Mouse (Mus musculus) stomach, postnatal 0 days (tissue): ENCODE data around the gene Rap1gap2. TPM values are rescaled to one million over a fixed set of nuclear protein-coding genes. Genes with fewer than 3 reads are reported as not detected.
A peak's percentile ranks its signal among the peaks of the same experiment; 100 is the strongest.

Experiments used
- ATAC-seq: fragments of 200-750 bp; cut with Nextera tagmentation; 2 replicates; pipeline ENCODE4 v1.8.0; 2017; ENCODE audit not compliant: low FRiP score, low TSS enrichment
- DNase-seq: peaks from one replicate; pipeline ENCODE4 v3.0.0-alpha.2; 2016; ENCODE audit warnings: low spot score
- H3K27ac ChIP-seq: fragments of 300-500 bp; sonication (generic); replicated peaks from 2 replicates; pipeline ENCODE4 v1.5.1; 2014; ENCODE audit warnings: mild to moderate bottlenecking, control low read depth
- H3K27me3 ChIP-seq: fragments of 300-500 bp; sonication (generic); 2 replicates; pipeline ENCODE4 v1.6.1; 2014; ENCODE audit warnings: low read length; ENCODE audit not compliant: control insufficient read depth, insufficient read depth
- H3K36me3 ChIP-seq: fragments of 300-500 bp; sonication (generic); 2 replicates; pipeline ENCODE4 v1.6.1; 2014; ENCODE audit warnings: low read length, mixed read lengths; ENCODE audit not compliant: control insufficient read depth, insufficient read depth
- H3K4me1 ChIP-seq: fragments of 300-500 bp; sonication (generic); replicated peaks from 2 replicates; pipeline ENCODE4 v1.6.1; 2014; ENCODE audit warnings: antibody characterized with exemption; ENCODE audit not compliant: control insufficient read depth, insufficient read depth
- H3K4me2 ChIP-seq: fragments of 300-500 bp; sonication (generic); replicated peaks from 2 replicates; pipeline ENCODE4 v1.6.1; 2014; ENCODE audit warnings: low read depth, mild to moderate bottlenecking, control low read depth, moderate library complexity
- H3K4me3 ChIP-seq: fragments of 300-500 bp; sonication (generic); 2 replicates; pipeline ENCODE4 v1.5.1; 2014; ENCODE audit warnings: low read depth, low read length, control low read depth
- H3K9ac ChIP-seq: fragments of 300-500 bp; sonication (generic); 2 replicates; pipeline ENCODE4 v1.6.1; 2014; ENCODE audit warnings: mild to moderate bottlenecking, low read length, control low read depth, mixed read lengths
- H3K9me3 ChIP-seq: fragments of 300-500 bp; sonication (generic); 2 replicates; pipeline ENCODE4 v1.6.1; 2016; ENCODE audit warnings: low read length; ENCODE audit not compliant: control insufficient read depth
- CTCF ChIP-seq: IDR thresholded peaks from 2 replicates; pipeline ENCODE4 v1.5.1; 2016; ENCODE audit warnings: antibody characterized with exemption, low read depth, mild to moderate bottlenecking, moderate library complexity
- EP300 ChIP-seq: optimal IDR thresholded peaks from 2 replicates; pipeline ENCODE3; 2016; ENCODE audit warnings: antibody characterized with exemption
- WGBS: fragments of 180-500 bp; shearing (Covaris S2); extraction: QIAGEN DNeasy Blood & Tissue Kit; methylation state at CpG from one replicate; pipeline ENCODE4 v1.1.7; 2014; 5-methylcytosine and 5-hydroxymethylcytosine counted together
- polyA plus RNA-seq: library from polyadenylated mRNA; unstranded; fragments of >200 nt; fragmentation: Nextera tagmentation; extraction: Ambion mirVana; gene quantifications from 2 replicates; pipeline ENCODE4 v1.2.1, GENCODE M21; 2015

The Rap1gap2 gene
- polyA plus RNA-seq, 1 experiment from 2014 or later = 7.6 TPM

DNA sequence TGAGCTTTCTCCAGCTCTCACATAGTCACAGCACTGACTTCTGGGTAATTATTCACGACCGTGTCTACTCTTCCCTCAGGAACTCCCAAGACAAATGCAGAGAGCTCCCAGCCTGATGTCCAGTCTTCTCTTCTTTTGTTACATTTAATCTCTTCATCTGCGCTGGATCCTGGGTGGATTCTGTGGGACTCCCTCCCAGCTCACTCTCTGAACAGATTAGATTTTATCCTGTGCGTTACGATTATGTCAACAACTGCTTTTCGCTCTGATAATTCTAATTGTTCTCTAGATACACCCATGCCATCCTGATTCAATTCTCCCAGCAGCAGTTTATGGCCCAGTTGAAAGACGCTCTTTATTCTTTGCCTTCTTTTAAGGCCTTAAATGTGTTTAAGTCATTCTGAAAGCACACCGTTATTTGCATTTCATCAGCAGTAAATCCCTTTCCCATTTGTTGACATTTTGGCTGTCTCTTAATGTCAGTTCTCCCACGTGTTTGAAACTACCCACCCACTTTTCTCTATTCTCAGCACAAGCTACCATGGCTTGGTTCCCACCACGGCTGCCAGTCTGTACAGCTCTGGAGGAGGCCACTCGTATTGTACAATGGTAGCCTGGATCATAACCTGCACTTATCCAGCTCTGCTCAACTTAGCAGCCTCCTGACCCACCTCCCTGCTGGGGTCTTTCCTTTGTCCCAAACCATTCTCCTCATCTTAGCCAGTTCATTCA is 180.8 kb downstream of the Rap1gap2 start:
- H3K9me3 ChIP-seq = no peaks in the 10 kb centered on the region
- H3K36me3 ChIP-seq = no peaks in the 10 kb centered on the region
- DNase-seq = no peak
- no peak overlapping the region for H3K4me2 ChIP-seq
- ATAC-seq = no peak
- TF ChIP-seq CTCF = no peak
- TF ChIP-seq EP300 = no peak
- no peak overlapping the region for H3K27ac ChIP-seq
- 42% methylated on average over 11 of the region's 11 CpGs for WGBS
- H3K4me1 ChIP-seq = no peaks in the 10 kb centered on the region
- no peak overlapping the region for H3K4me3 ChIP-seq
- no peaks in the 10 kb centered on the region for H3K27me3 ChIP-seq
- no peak overlapping the region for H3K9ac ChIP-seq

- Histone ChIP-seq H3K27ac (no peak overlapping the region), H3K4me1 (no peaks in the 10 kb centered on the region), H3K4me2 (no peak overlapping the region), H3K4me3 (no peak overlapping the region), H3K27me3 (no peaks in the 10 kb centered on the region), H3K9ac (no peak overlapping the region), H3K9me3 (no peaks in the 10 kb centered on the region), H3K36me3 (no peaks in the 10 kb centered on the region)
- ATAC-seq (no peak), DNase-seq (no peak)
- TF ChIP-seq EP300 = no peak
- no peak for TF ChIP-seq CTCF
- WGBS = 81% methylated on average over 5 of the region's 5 CpGs
These were observed 184.4 kb downstream of the Rap1gap2 start for GRCm38 (mm10) chr11:74426306-74426705.

- Histone ChIP-seq H3K4me3 (no peak overlapping the region), H3K9me3 (no peaks in the 10 kb centered on the region), H3K27ac (no peak overlapping the region), H3K27me3 (no peaks in the 10 kb centered on the region), H3K36me3 (no peaks in the 10 kb centered on the region), H3K9ac (no peak overlapping the region), H3K4me1 (no peaks in the 10 kb centered on the region), H3K4me2 (no peak overlapping the region)
- ATAC-seq (no peak), DNase-seq (no peak)
- 88% methylated on average over 6 of the region's 6 CpGs for WGBS
- TF ChIP-seq CTCF (no peak), EP300 (no peak)
These were observed 188.7 kb downstream of the Rap1gap2 start for GRCm38 (mm10) chr11:74422019-74422418.

DNA sequence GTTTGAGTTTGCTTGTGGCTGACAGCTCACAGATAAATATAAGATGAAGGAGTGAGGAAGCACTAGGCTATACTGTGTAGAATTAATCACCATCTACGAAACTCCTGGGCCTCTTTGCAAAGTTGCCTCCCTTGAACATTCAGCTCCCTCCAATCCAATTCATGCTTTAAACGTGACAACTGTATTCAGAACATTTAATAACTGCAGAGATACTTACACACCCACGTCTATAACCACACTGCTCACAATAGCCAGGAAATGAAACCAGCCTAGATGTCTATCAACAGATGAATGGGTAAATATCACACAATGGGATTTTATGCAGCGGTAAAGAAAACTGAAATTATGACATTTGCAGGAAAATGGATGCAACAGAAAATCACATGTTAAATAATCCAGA is 189.6 kb downstream of the Rap1gap2 start:
- Histone ChIP-seq H3K9me3 (no peaks in the 10 kb centered on the region), H3K9ac (no peak overlapping the region), H3K4me2 (no peak overlapping the region), H3K27me3 (no peaks in the 10 kb centered on the region), H3K27ac (no peak overlapping the region), H3K4me3 (no peak overlapping the region), H3K4me1 (no peaks in the 10 kb centered on the region), H3K36me3 (no peaks in the 10 kb centered on the region)
- ATAC-seq (no peak), DNase-seq (no peak)
- TF ChIP-seq EP300 (no peak), CTCF (no peak)
- 63% methylated on average over 4 of the region's 4 CpGs for WGBS

GRCm38 (mm10) chr11:74419601-74420000 is 191.1 kb downstream of the Rap1gap2 start:
- 63% methylated on average over 4 of the region's 4 CpGs for whole genome bisulfite sequencing
- no peak overlapping the region for H3K27ac ChIP-seq
- H3K4me2 ChIP-seq = no peak overlapping the region
- H3K9me3 ChIP-seq = no peaks in the 10 kb centered on the region
- H3K27me3 ChIP-seq = no peaks in the 10 kb centered on the region
- no peak overlapping the region for H3K9ac ChIP-seq
- no peaks in the 10 kb centered on the region for H3K4me1 ChIP-seq
- 0 out of 2 replicates have a peak, but pooled peaks cover 2% of the 10 kb centered on the region for H3K36me3 ChIP-seq
- ATAC-seq (peak; percentile 87), DNase-seq (no peak)
- H3K4me3 ChIP-seq = no peak overlapping the region
- TF ChIP-seq EP300 = no peak
- no peak for TF ChIP-seq CTCF

GRCm38 (mm10) chr11:74415736-74416135 is 195.0 kb downstream of the Rap1gap2 start:
- Histone ChIP-seq H3K27ac (no peak overlapping the region), H3K36me3 (0 out of 2 replicates have a peak, but pooled peaks cover 2% of the 10 kb centered on the region), H3K27me3 (no peaks in the 10 kb centered on the region), H3K9ac (no peak overlapping the region), H3K9me3 (no peaks in the 10 kb centered on the region), H3K4me3 (no peak overlapping the region), H3K4me2 (no peak overlapping the region), H3K4me1 (no peaks in the 10 kb centered on the region; the same call in 1 of the 2 replicates)
- TF ChIP-seq CTCF = no peak
- TF ChIP-seq EP300 = no peak
- no peak for DNase-seq
- ATAC-seq = no peak
- 85% methylated on average over 12 of the region's 12 CpGs for WGBS
